Mouse (Mus musculus) MEL (cell line): ENCODE measurements around the gene Tbc1d17. TPM values are rescaled to one million over a fixed set of nuclear protein-coding genes. Genes with fewer than 3 reads are reported as not detected.

Experiments
- DNase-seq: peaks from one replicate; pipeline ENCODE4 v3.0.0; 2011; ENCODE audit warnings: low read depth, low spot score
- H3K27ac ChIP-seq: 2 replicates; pipeline ENCODE4 v1.5.1; 2012; ENCODE audit warnings: low read depth, mild to moderate bottlenecking, control low read depth, low read length, moderate library complexity; ENCODE audit not compliant: control insufficient read depth
- H3K27me3 ChIP-seq, 2 experiments: fragments of 150-350 bp in 1 of 2; sonication (generic) in 1 of 2; 2 replicates each; pipeline ENCODE4 v1.6.1; 2012; ENCODE audit warnings: low read length in 2 of 2, mild to moderate bottlenecking in 2 of 2, improper control_type of control experiment in 1 of 2, moderate library complexity in 1 of 2; ENCODE audit not compliant: insufficient read depth in 2 of 2, control insufficient read depth in 1 of 2
- H3K36me3 ChIP-seq, 2 experiments: 2 replicates each; pipeline ENCODE4 v1.6.1; 2012 to 2014; ENCODE audit warnings: low read length in 2 of 2, improper control_type of control experiment in 1 of 2, inconsistent platforms in 1 of 2, mild to moderate bottlenecking in 1 of 2; ENCODE audit not compliant: insufficient read depth in 2 of 2, control insufficient read depth in 1 of 2
- H3K4me1 ChIP-seq, 2 experiments: fragments of 150-350 bp in 1 of 2; sonication (generic) in 1 of 2; 2 replicates each; pipeline ENCODE4 v1.6.1; 2012; ENCODE audit warnings: low read length in 2 of 2, improper control_type of control experiment in 1 of 2, mild to moderate bottlenecking in 1 of 2; ENCODE audit not compliant: insufficient read depth in 2 of 2, control insufficient read depth in 1 of 2
- H3K4me3 ChIP-seq, 2 experiments: fragments of 150-350 bp in 1 of 2; sonication (generic) in 1 of 2; 2 replicates each; pipeline ENCODE4 v1.5.1; 2012; ENCODE audit warnings: low read depth in 2 of 2, low read length in 2 of 2, mild to moderate bottlenecking in 2 of 2, moderate library complexity in 2 of 2, control low read depth in 1 of 2, improper control_type of control experiment in 1 of 2; ENCODE audit not compliant: control insufficient read depth in 1 of 2, insufficient read depth in 1 of 2
- H3K79me2 ChIP-seq: 2 replicates; pipeline ENCODE4 v1.6.1; 2012; ENCODE audit warnings: mild to moderate bottlenecking, low read length, moderate library complexity; ENCODE audit not compliant: control insufficient read depth, poor library complexity, insufficient read depth
- H3K9ac ChIP-seq: 2 replicates; pipeline ENCODE4 v1.6.1; 2012; ENCODE audit warnings: low read depth, mild to moderate bottlenecking, control low read depth, low read length, moderate library complexity; ENCODE audit not compliant: control insufficient read depth, poor library complexity, severe bottlenecking
- H3K9me3 ChIP-seq: fragments of 150-350 bp; sonication (generic); replicated peaks from 2 replicates; pipeline ENCODE4 v1.6.1; 2012; ENCODE audit warnings: mild to moderate bottlenecking, low read length, improper control_type of control experiment, moderate library complexity; ENCODE audit not compliant: insufficient read depth
- EP300 ChIP-seq, 2 experiments: IDR thresholded peaks; 2 replicates each; pipeline ENCODE4 v1.6.1; 2011; ENCODE audit warnings: improper control_type of control experiment in 2 of 2, low read length in 2 of 2, low read depth in 1 of 2, mild to moderate bottlenecking in 1 of 2
- ETS1 ChIP-seq: IDR thresholded peaks from 2 replicates; pipeline ENCODE4 v1.6.1; 2012; ENCODE audit warnings: low read depth, mild to moderate bottlenecking, inconsistent platforms, low read length, improper control_type of control experiment, moderate library complexity
- GATA1 ChIP-seq: IDR thresholded peaks from 2 replicates; pipeline ENCODE4 v1.6.1; 2011; ENCODE audit warnings: low read depth, low read length, improper control_type of control experiment
- MAZ ChIP-seq: IDR thresholded peaks from 2 replicates; pipeline ENCODE4 v1.6.1; 2012; ENCODE audit warnings: low read depth, mild to moderate bottlenecking, inconsistent platforms, low read length, improper control_type of control experiment
- MYB ChIP-seq: IDR thresholded peaks from 2 replicates; pipeline ENCODE4 v1.6.1; 2011; ENCODE audit warnings: mild to moderate bottlenecking, low read depth, low read length, improper control_type of control experiment
- NRF1 ChIP-seq: IDR thresholded peaks from 2 replicates; pipeline ENCODE4 v1.6.1; 2014; ENCODE audit warnings: low read depth, mild to moderate bottlenecking, inconsistent platforms, low read length, improper control_type of control experiment, moderate library complexity; ENCODE audit not compliant: poor library complexity, insufficient read depth, severe bottlenecking
- POLR2AphosphoS2 ChIP-seq: IDR thresholded peaks from 2 replicates; pipeline ENCODE4 v1.6.1; 2011; ENCODE audit warnings: low read length, improper control_type of control experiment
- POLR2AphosphoS5 ChIP-seq: IDR thresholded peaks from 2 replicates; pipeline ENCODE4 v1.6.1; 2012; ENCODE audit warnings: low read depth, borderline replicate concordance, mild to moderate bottlenecking, inconsistent platforms, low read length, moderate library complexity, mixed read lengths
- RCOR1 ChIP-seq: IDR thresholded peaks from 2 replicates; pipeline ENCODE4 v1.6.1; 2012; ENCODE audit warnings: low read depth, mild to moderate bottlenecking, inconsistent platforms, low read length, improper control_type of control experiment
- SIN3A ChIP-seq: IDR thresholded peaks from 2 replicates; pipeline ENCODE4 v1.6.1; 2012; ENCODE audit warnings: low read length, improper control_type of control experiment, inconsistent platforms
- SMC3 ChIP-seq: IDR thresholded peaks from 2 replicates; pipeline ENCODE4 v1.6.1; 2011; ENCODE audit warnings: low read depth, low read length, improper control_type of control experiment
- USF2 ChIP-seq, 2 experiments: IDR thresholded peaks; 2 replicates each; pipeline ENCODE4 v1.6.1; 2011 to 2012; ENCODE audit warnings: improper control_type of control experiment in 2 of 2, low read length in 2 of 2, borderline replicate concordance in 1 of 2, inconsistent platforms in 1 of 2, low read depth in 1 of 2, mild to moderate bottlenecking in 1 of 2; ENCODE audit not compliant: insufficient read depth in 1 of 2
- ZC3H11A ChIP-seq: IDR thresholded peaks from 2 replicates; pipeline ENCODE4 v1.6.1; 2012; ENCODE audit warnings: low read depth, mild to moderate bottlenecking, inconsistent platforms, low read length, improper control_type of control experiment
- polyA plus RNA-seq, 2 experiments: library from polyadenylated mRNA; stranded (reverse) in 1 of 2; unstranded in 1 of 2; fragments of >175 nt in 1 of 2; fragments of >200 nt in 1 of 2; gene quantifications; 2 replicates each; pipeline versions ENCODE4 v1.2.1 to v1.2.4; 2012; ENCODE audit warnings: low replicate concordance in 2 of 2, low read depth in 1 of 2; ENCODE audit not compliant: insufficient read length in 2 of 2, insufficient read depth in 1 of 2, missing spikeins in 1 of 2
- total RNA-seq: library from RNA; depleted of rRNA; stranded (reverse); fragments of 300-350 nt; gene quantifications from 2 replicates; pipeline ENCODE4 v1.2.3, GENCODE M21; 2012

Gene Tbc1d17
- total and polyA plus RNA-seq, 3 experiments, result 16.7 to 29.5 TPM; not detected in 1

GRCm38 (mm10) chr7:44810819-44811557, 37.9 kb downstream of the Tbc1d17 start:
- no peak overlapping the region for H3K4me3 ChIP-seq
- H3K79me2 ChIP-seq, result peaks cover 7% of the 10 kb centered on the region
- H3K9ac ChIP-seq, result no peak overlapping the region
- H3K36me3 ChIP-seq, result peaks cover 2 to 10% of the 10 kb centered on the region in 2 experiments; a peak in 2 of 4 replicates
- no peaks in the 10 kb centered on the region for H3K9me3 ChIP-seq
- TF ChIP-seq RCOR1, result no peak
- TF ChIP-seq POLR2AphosphoS2, result peak; percentile 82; the same call in 1 of the 2 replicates
- no peak overlapping the region for H3K27ac ChIP-seq
- no peak for DNase-seq
- no peaks in the 10 kb centered on the region for H3K27me3 ChIP-seq
- peaks cover 0 to 12% of the 10 kb centered on the region in 2 experiments; a peak in 3 of 4 replicates for H3K4me1 ChIP-seq

- H3K79me2 ChIP-seq, result peaks cover 6% of the 10 kb centered on the region
- H3K27me3 ChIP-seq, result no peaks in the 10 kb centered on the region
- H3K4me3 ChIP-seq, result no peak overlapping the region
- H3K9me3 ChIP-seq, result no peaks in the 10 kb centered on the region
- no peak for TF ChIP-seq SMC3
- TF ChIP-seq GATA1, result no peak
- no peak for TF ChIP-seq SIN3A
- no peak for TF ChIP-seq MAZ
- no peak for TF ChIP-seq POLR2AphosphoS5
- no peak for TF ChIP-seq NRF1
- no peak for TF ChIP-seq USF2 (IDR thresholded peaks at IDR 0.05; ENCODE audit: borderline replicate concordance in 1 of 2, insufficient read depth in 1 of 2, low read depth in 1 of 2, low read length in 2 of 2)
- TF ChIP-seq ETS1, result no peak
- TF ChIP-seq EP300 (IDR thresholded peaks at IDR 0.05; ENCODE audit: low read depth in 1 of 2, low read length in 2 of 2), result no peak
- peaks cover 2 to 10% of the 10 kb centered on the region in 2 experiments; a peak in 2 of 4 replicates for H3K36me3 ChIP-seq
- no peak for DNase-seq
- H3K27ac ChIP-seq, result no peak overlapping the region
- peaks cover 0 to 12% of the 10 kb centered on the region in 2 experiments; a peak in 3 of 4 replicates for H3K4me1 ChIP-seq
- no peak overlapping the region for H3K9ac ChIP-seq
These were observed 38.5 kb downstream of the Tbc1d17 start for GRCm38 (mm10) chr7:44810365-44810764.

- H3K36me3 ChIP-seq, result peaks cover 2% of the 10 kb centered on the region in 2 experiments; a peak in 1 of 4 replicates
- no peaks in the 10 kb centered on the region for H3K9me3 ChIP-seq
- DNase-seq, result no peak
- peaks cover 0 to 6% of the 10 kb centered on the region in 2 experiments; a peak in 2 of 4 replicates for H3K4me1 ChIP-seq
- no peak overlapping the region for H3K27ac ChIP-seq
- H3K27me3 ChIP-seq, result no peaks in the 10 kb centered on the region; a peak in 1 of 4 replicates
- H3K9ac ChIP-seq, result no peak overlapping the region
- H3K79me2 ChIP-seq, result no peaks in the 10 kb centered on the region
- no peak overlapping the region for H3K4me3 ChIP-seq
- no peak for TF ChIP-seq USF2 (IDR thresholded peaks at IDR 0.05; ENCODE audit: borderline replicate concordance in 1 of 2, insufficient read depth in 1 of 2, low read depth in 1 of 2, low read length in 2 of 2)
- no peak for TF ChIP-seq POLR2AphosphoS2
- TF ChIP-seq MYB, result no peak
- no peak for TF ChIP-seq ZC3H11A
- TF ChIP-seq ETS1, result no peak
These were observed 39.4 kb downstream of the Tbc1d17 start for GRCm38 (mm10) chr7:44809466-44809865.
